Mouse (Mus musculus): ENCODE measurements at regions not wholly inside any gene's neighbourhood (a gene's known extent, or its start where the extent isn't known, plus 50 kb on each side); places are given as distances from the start of the nearest gene placed in this dataset.

DNA sequence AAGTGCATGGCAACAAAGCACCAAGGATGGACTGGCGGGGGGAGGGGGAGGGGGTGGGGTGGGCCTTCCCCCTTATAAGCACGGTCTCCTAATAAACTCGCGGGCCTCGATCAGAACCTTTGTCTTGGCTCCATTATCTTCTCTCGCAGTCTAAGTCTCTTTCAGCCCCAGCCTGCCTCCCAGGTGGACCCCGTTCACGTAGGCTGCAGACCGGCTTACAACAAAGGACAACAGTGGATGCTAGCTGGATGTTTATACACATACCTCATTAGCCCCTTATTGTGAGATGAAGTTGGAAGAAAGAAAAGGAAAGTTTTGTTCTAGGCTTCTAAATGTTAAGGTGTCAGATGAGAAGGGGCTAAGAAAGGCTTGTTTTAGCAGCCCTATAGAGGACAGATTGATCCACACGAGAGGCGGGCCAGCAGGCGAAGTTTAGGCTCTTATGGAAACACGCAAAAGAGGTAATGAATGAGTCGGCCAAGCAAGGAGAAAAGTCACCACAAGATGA is 272.6 kb downstream of the Cd47 start:
- DNase-seq (ENCODE audit: low read depth, low spot score), result no peak
- WGBS, result 69% methylated on average over 14 of the region's 14 CpGs

DNA sequence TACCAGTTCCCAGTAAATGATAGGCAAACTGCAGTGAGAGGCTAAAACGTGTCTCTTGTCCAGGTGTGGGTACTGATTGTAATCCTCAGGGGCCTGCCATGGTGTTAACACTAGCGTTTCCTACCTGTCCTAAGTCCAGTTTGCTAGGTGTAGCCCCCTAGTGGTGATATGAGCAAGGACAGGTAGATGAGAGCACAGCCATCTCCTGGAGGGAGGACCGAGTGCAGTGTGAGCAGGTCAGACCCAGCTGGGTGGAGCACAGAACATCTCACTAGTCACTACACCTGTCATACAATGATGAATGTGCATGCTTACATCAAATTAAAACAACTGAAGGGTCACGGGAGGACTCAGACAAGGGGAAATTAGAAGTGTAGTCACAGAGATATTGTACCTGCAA is 273.6 kb downstream of the Cd47 start:
- DNase-seq (ENCODE audit: low read depth, low spot score), result no peak
- 63% methylated on average over 4 of the region's 4 CpGs for WGBS

DNA sequence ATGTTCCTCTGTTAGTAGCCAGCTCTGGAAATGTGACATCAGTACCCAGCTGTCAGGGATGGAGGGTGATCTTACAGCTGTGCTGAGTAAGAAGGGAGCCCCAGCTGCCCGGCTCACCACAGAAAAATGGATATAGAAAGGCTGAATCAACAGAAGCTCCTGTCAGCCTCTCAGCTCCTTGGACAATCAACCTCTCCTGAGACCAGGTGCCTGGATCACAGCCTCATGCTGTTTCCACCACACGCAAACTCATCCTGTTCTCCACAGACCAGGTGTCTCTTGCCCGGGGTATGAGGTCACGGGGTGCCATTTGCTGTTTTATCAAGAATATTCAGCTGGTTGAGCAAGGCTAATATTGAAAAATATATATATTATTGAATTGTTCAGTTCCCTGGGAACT is 275.3 kb downstream of the Cd47 start:
- 85% methylated on average over 4 of the region's 4 CpGs for WGBS

DNA sequence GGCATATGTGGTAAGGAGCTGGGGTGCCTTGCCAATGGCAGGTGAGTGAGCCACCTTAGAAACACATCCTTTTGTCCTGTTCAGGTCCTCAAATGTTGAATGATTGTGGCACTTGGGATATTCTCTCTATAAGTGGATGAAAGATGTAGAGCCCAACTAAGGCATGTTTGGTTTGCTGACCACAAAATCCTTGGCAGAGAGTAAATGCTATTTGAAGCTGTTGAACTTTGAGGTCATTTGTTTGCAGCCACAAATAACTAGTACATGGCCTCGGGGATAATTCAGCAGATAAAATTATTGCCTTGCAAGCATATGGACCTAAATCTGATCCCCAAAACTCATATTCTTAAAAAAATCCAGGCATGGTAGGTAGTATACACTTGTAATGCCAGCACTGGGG is 281.2 kb downstream of the Cd47 start:
- DNase-seq (ENCODE audit: low read depth, low spot score), result no peak
- WGBS, result 26% methylated on average over 1 of the region's 1 CpGs

More for the DNA sequence above, 275.3 kb downstream of the Cd47 start:
- DNase-seq (ENCODE audit: low read depth, low spot score), result no peak

DNA sequence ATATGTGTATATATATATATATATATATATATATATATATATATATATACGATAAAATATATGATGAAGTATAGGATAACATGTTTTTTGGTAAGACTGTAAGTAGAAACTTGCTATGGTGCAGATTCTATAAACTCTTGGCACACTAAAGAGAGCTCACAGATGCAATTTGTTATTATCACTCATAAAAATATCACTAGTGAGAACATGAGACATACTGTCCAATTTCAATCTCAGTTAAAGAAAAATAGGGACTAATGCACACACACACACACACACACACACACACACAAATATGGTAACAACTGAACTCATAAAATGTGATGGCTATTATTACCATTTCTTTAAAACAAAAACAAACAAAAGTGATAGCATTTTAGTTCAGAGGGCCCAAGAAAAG is 292.0 kb downstream of the Cd47 start:
- DNase-seq (ENCODE audit: low read depth, low spot score), result no peak
- 88% methylated on average over 1 of the region's 1 CpGs for WGBS

DNA sequence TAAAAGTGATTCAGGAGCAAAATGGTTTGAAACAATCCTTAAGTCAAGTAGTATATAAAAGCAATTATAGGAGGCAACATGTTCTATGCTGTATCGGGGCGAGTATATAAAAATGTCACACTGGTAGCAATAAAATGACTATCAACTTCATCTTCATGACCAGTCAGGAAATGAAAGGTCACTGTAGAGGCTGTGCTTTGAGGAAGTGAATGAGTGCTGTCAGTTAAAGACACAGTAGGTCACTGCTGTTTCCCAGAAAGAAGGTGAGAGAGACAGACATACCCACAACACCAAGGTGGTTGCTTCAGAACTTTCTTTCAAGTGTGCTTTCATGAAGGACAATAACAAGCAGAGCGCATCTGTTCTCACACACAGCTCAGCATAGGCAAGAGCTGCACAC is 292.4 kb downstream of the Cd47 start:
- no peak for DNase-seq (ENCODE audit: low read depth, low spot score)
- 42% methylated on average over 3 of the region's 3 CpGs for WGBS

DNA sequence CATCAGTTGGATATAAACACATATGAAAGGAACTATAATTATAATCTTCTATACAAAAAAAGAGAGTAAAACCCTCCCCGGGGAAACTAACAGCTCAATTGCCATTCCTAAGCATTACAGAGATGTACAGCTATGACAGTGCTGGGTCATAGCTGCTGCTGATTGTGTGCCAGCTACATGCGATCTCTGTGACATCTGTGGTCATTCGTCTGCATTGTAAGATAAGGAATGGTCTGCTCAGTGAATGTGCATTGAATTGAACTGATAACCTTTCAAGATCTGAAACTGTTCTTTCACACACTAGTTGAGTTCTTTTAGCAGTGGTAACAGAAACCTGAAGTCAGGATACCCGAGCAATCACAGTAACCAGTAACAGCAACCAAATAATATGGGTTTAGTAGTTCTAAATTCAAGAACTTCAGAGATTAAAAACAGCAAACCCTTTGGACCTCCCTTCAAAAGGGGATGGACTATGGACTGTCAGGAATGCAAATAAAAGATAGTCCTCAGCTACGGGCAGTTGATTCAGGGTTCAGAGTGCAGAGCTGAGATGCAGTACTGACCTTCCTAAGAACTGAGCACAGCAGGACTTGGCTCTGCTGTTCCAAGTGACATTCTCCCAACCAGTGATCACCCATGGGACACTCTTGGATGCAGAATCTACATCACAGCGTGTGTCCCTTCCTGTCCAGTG is 295.7 kb downstream of the Cd47 start:
- no peak for DNase-seq (ENCODE audit: low read depth, low spot score)
- WGBS, result 50% methylated on average over 6 of the region's 6 CpGs

DNA sequence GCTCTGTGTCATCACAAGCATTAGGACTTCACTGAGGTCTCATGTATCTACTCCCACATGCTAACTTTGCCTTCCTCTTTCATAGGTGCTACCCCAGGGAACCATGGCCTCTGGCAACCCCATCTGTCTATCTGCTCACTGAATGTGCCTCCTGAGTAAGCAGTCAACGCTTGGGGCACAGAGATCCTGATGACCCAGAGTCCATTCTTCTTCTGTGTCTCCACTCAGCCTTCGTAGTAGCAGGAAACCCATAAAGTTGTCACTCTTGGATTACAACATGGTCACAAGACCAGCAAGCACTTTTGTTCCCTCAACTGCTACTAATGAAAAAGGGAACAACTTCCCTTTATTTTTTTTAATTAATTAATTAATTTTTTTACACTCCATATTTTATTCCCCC is 296.2 kb downstream of the Cd47 start:
- WGBS, result 47% methylated on average over 2 of the region's 2 CpGs
- DNase-seq (ENCODE audit: low read depth, low spot score), result no peak

DNA sequence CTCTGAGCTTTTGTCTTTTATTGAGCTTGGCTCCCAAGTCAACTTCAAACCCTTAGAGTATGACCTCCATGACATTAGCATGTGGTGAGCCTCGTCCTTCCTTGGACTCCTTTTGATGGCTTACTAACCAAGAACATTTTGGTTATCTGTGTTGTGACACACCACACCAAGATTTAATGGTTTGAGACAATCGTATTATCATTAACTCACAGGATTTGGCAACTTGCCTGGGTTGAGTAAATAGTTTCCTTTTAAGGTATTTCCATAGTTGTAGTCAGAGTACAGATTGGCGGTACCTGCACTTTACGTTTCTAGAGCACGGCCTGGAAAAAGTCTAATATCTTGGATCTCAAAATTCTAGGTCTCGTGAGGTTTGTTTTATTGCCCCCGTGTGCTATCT is 303.0 kb downstream of the Cd47 start:
- no peak for DNase-seq (ENCODE audit: low read depth, low spot score)
- 27% methylated on average over 7 of the region's 7 CpGs for WGBS

DNA sequence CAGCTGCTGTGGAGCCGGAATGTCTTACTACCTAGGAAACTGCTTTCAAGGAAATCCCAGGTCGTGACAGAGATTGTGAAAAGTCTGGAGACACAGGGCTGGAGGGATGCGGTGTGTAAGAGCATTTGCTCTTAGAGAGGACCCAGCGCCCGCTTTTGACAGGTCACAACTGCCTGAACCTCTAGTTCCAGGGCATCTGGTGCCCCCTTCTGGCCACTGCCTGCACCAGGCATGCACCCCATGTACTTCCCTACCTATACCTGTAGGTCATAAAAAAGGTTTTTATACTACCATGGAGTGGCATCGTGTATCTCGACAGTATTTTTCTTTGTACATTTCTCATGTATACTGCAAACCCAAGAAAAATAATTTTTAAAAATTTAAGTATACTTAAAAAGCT is 314.0 kb downstream of the Bbx start:
- DNase-seq (ENCODE audit: low read depth, low spot score), result no peak
- WGBS, result 92% methylated on average over 7 of the region's 7 CpGs

DNA sequence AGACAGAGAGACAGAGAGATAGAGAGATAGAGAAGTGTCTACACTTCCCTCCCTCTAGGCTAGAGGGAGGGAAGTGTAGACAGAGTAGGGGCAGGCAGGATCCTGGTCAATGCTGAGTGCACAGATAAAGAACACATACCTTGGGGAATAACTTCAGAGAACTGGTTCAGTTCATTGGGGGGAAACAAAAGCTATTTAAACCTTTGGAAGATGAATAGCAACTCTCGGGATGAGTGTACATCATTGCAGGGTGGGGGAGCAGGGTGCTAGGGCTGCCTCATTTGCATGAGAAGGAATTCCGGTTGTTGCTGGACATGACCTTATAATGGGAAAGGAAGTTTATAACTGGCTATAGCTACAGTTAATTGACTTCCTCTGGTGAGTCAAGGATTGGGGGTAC is 309.7 kb downstream of the Bbx start:
- WGBS, result 54% methylated on average over 2 of the region's 2 CpGs
- DNase-seq (ENCODE audit: low read depth, low spot score), result no peak

DNA sequence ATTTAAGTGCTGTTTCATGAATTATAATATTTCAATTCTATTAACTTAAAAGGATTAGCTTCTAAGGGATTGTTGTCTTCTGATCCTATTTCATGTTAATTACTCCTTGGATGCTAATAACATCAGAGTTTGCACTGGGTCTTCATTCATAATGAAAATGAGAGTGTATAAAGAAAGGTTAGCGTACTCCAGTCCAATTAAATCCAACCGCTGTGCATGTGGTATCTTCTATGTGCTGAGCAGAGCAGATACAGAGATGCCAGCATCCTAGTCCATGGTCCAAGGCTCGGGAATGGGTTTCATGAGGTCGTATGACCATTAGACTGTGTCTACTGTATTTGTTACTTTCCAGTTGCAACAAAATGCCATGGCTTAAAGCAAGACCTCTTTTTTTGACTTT is 307.5 kb downstream of the Bbx start:
- 92% methylated on average over 4 of the region's 4 CpGs for WGBS

DNA sequence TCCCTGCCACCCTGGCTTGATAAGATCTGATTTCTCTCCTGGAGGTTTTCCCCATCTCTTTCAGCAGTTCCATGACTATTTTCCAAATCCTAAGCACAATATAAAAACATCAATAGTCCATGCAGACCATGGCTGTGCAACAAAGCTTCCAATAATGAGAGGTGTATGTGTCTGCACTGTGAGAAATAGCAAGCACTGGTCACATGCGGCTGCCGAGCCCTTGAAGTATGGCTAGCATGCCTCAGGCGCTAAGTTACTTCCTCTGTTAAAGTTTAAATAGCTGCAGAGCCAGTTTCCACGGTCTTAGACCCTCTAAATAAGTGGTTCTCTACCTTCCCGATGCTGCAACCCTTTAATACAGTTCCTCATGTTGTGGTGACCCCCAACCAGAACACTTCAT is 306.6 kb downstream of the Bbx start:
- DNase-seq (ENCODE audit: low read depth, low spot score), result no peak
- WGBS, result 41% methylated on average over 5 of the region's 5 CpGs

More for the DNA sequence above, 307.5 kb downstream of the Bbx start:
- no peak for DNase-seq (ENCODE audit: low read depth, low spot score)

DNA sequence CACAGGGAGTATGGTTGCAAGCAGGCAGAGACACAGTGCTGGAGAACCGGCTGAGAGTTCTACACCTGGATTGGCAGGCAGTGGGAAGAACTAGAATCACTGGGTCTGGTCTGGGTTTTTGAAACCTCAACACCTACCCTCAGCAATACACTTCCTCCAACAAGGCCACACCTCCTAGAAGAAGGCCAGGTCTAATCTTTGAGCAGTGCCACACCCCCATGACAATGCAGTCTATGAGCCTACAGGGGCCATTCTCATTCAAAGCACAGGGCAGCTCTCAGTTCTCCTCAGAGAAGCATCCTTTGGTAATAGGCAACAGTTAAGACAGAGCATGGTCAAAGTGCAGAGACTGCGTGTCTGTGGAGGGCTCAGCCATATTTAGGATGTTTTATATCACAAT is 300.8 kb downstream of the Bbx start:
- WGBS, result 88% methylated on average over 2 of the region's 2 CpGs
- no peak for DNase-seq (ENCODE audit: low read depth, low spot score)

Data from large intestine, adult 2 months (tissue).